Mouse (Mus musculus) heart, postnatal 0 days (tissue): Measurements from ENCODE around the gene Rbfox2. TPM values are rescaled to one million over a fixed set of nuclear protein-coding genes. Genes with fewer than 3 reads are reported as not detected.
"Not testable (repeated sequence)": the region's sequence is repeated elsewhere in the genome, so short reads cannot be mapped to it uniquely, and the experiment has no call there.

Experiments
- ATAC-seq: fragments of 200-750 bp; cut with Nextera tagmentation; 2 replicates; pipeline ENCODE4 v1.8.0; 2017; ENCODE audit warnings: low read depth, moderate number of reproducible peaks, moderate library complexity; ENCODE audit not compliant: insufficient read depth
- DNase-seq: peaks from one replicate; pipeline ENCODE4 v3.0.0-alpha.2; 2016; ENCODE audit warnings: low spot score
- H3K27ac ChIP-seq: fragments of 300-500 bp; sonication (generic); 2 replicates; pipeline ENCODE4 v1.5.1; 2014; ENCODE audit warnings: low read depth, mild to moderate bottlenecking
- H3K27me3 ChIP-seq: fragments of 300-500 bp; sonication (generic); 2 replicates; pipeline ENCODE4 v1.6.1; 2014; ENCODE audit warnings: low read length, mixed read lengths; ENCODE audit not compliant: control insufficient read depth, insufficient read depth
- H3K36me3 ChIP-seq: fragments of 300-500 bp; sonication (generic); replicated peaks from 2 replicates; pipeline ENCODE4 v1.6.1; 2014; ENCODE audit warnings: low read length, mixed read lengths; ENCODE audit not compliant: control insufficient read depth, insufficient read depth
- H3K4me1 ChIP-seq: fragments of 300-500 bp; sonication (generic); 2 replicates; pipeline ENCODE4 v1.6.1; 2014; ENCODE audit warnings: antibody characterized with exemption; ENCODE audit not compliant: control insufficient read depth, insufficient read depth
- H3K4me2 ChIP-seq: fragments of 300-500 bp; sonication (generic); 2 replicates; pipeline ENCODE4 v1.6.1; 2014; ENCODE audit warnings: low read depth, mild to moderate bottlenecking, low read length, moderate library complexity
- H3K4me3 ChIP-seq: fragments of 300-500 bp; sonication (generic); 2 replicates; pipeline ENCODE4 v1.5.1; 2014; ENCODE audit warnings: low read depth, low read length
- H3K9ac ChIP-seq: fragments of 300-500 bp; sonication (generic); replicated peaks from 2 replicates; pipeline ENCODE4 v1.6.1; 2014; ENCODE audit warnings: low read depth, low read length, mixed read lengths
- H3K9me3 ChIP-seq: fragments of 300-500 bp; sonication (generic); replicated peaks from 2 replicates; pipeline ENCODE4 v1.6.1; 2016; ENCODE audit warnings: low read length; ENCODE audit not compliant: control insufficient read depth
- CTCF ChIP-seq: IDR thresholded peaks from 2 replicates; pipeline ENCODE4 v1.5.1; 2016; ENCODE audit warnings: antibody characterized with exemption, control low read depth, low read depth
- EP300 ChIP-seq: IDR thresholded peaks from 2 replicates; pipeline ENCODE4 v1.6.1; 2016; ENCODE audit warnings: antibody characterized with exemption, low read depth
- WGBS: fragments of 180-500 bp; shearing (Covaris S2); extraction: QIAGEN DNeasy Blood & Tissue Kit; methylation state at CpG from one replicate; pipeline ENCODE4 v1.1.7; 2014; 5-methylcytosine and 5-hydroxymethylcytosine counted together
- polyA plus RNA-seq: library from polyadenylated mRNA; unstranded; fragments of >200 nt; fragmentation: Nextera tagmentation; extraction: Ambion mirVana; gene quantifications from 2 replicates; pipeline ENCODE4 v1.2.1, GENCODE M21; 2015
- total RNA-seq: library from RNA; depleted of rRNA; stranded (reverse); fragments of >200 nt; gene quantifications from 2 replicates; pipeline ENCODE4 v1.2.3, GENCODE M21; 2014; ENCODE audit warnings: low replicate concordance

Gene Rbfox2
- total and polyA plus RNA-seq, 2 experiments from 2014 or later: 49.1 to 143 TPM

GRCm38 (mm10) chr15:77278825-77279224 is 28.0 kb downstream of the Rbfox2 start:
- Histone ChIP-seq H3K27me3 (no peaks in the 10 kb centered on the region), H3K9ac (no peak overlapping the region), H3K4me1 (no peaks in the 10 kb centered on the region), H3K9me3 (no peaks in the 10 kb centered on the region), H3K4me2 (no peak overlapping the region), H3K36me3 (no peaks in the 10 kb centered on the region), H3K27ac (no peak overlapping the region), H3K4me3 (no peak overlapping the region)
- TF ChIP-seq CTCF (no peak), EP300 (no peak)
- ATAC-seq: no peak
- WGBS: 60% methylated on average over 5 of the region's 5 CpGs
- peak; percentile 32 for DNase-seq

- Histone ChIP-seq H3K27me3 (no peaks in the 10 kb centered on the region), H3K4me2 (no peak overlapping the region), H3K4me3 (no peak overlapping the region), H3K36me3 (no peaks in the 10 kb centered on the region), H3K9ac (no peak overlapping the region), H3K27ac (no peak overlapping the region), H3K9me3 (no peaks in the 10 kb centered on the region), H3K4me1 (no peaks in the 10 kb centered on the region)
- WGBS: 37% methylated on average over 3 of the region's 3 CpGs
- DNase-seq: peak; percentile 73
- TF ChIP-seq EP300: no peak
- peak; percentile 76 for TF ChIP-seq CTCF
- ATAC-seq: no peak
Observed at GRCm38 (mm10) chr15:77276838-77277725, 29.7 kb downstream of the Rbfox2 start.

- no peak overlapping the region for H3K9ac ChIP-seq
- ATAC-seq (no peak), DNase-seq (no peak)
- no peaks in the 10 kb centered on the region for H3K36me3 ChIP-seq
- no peak overlapping the region for H3K4me3 ChIP-seq
- no peaks in the 10 kb centered on the region for H3K4me1 ChIP-seq
- no peak overlapping the region for H3K27ac ChIP-seq
- WGBS: 86% methylated on average over 1 of the region's 1 CpGs
- no peak for TF ChIP-seq CTCF
- no peak for TF ChIP-seq EP300
- no peaks in the 10 kb centered on the region for H3K9me3 ChIP-seq
- no peak overlapping the region for H3K4me2 ChIP-seq
- no peaks in the 10 kb centered on the region for H3K27me3 ChIP-seq
Observed at GRCm38 (mm10) chr15:77276300-77276699, 30.5 kb downstream of the Rbfox2 start.

GRCm38 (mm10) chr15:77275572-77275971 is 31.2 kb downstream of the Rbfox2 start:
- H3K27ac ChIP-seq: no peak overlapping the region
- no peak overlapping the region for H3K4me2 ChIP-seq
- H3K36me3 ChIP-seq: no peaks in the 10 kb centered on the region
- H3K4me3 ChIP-seq: no peak overlapping the region
- no peak overlapping the region for H3K9ac ChIP-seq
- no peaks in the 10 kb centered on the region for H3K27me3 ChIP-seq
- ATAC-seq (no peak), DNase-seq (no peak)
- 54% methylated on average over 2 of the region's 2 CpGs for WGBS
- TF ChIP-seq CTCF: no peak
- no peak for TF ChIP-seq EP300
- H3K9me3 ChIP-seq: no peaks in the 10 kb centered on the region
- H3K4me1 ChIP-seq: no peaks in the 10 kb centered on the region

GRCm38 (mm10) chr15:77273947-77274346 is 32.9 kb downstream of the Rbfox2 start:
- no peak overlapping the region for H3K4me2 ChIP-seq
- no peak overlapping the region for H3K4me3 ChIP-seq
- WGBS: 78% methylated on average over 6 of the region's 6 CpGs
- H3K27me3 ChIP-seq: no peaks in the 10 kb centered on the region
- DNase-seq (no peak), ATAC-seq (no peak)
- no peaks in the 10 kb centered on the region for H3K9me3 ChIP-seq
- H3K27ac ChIP-seq: no peak overlapping the region
- no peaks in the 10 kb centered on the region for H3K36me3 ChIP-seq
- H3K4me1 ChIP-seq: no peaks in the 10 kb centered on the region
- TF ChIP-seq EP300 (no peak), CTCF (no peak)
- no peak overlapping the region for H3K9ac ChIP-seq

GRCm38 (mm10) chr15:77271285-77271684 is 35.5 kb downstream of the Rbfox2 start:
- H3K9me3 ChIP-seq: no peaks in the 10 kb centered on the region
- H3K4me3 ChIP-seq: no peak overlapping the region
- H3K27ac ChIP-seq: no peak overlapping the region
- TF ChIP-seq EP300 (no peak), CTCF (no peak)
- H3K4me2 ChIP-seq: no peak overlapping the region
- no peak overlapping the region for H3K9ac ChIP-seq
- no peaks in the 10 kb centered on the region for H3K27me3 ChIP-seq
- no peaks in the 10 kb centered on the region for H3K36me3 ChIP-seq
- DNase-seq (no peak), ATAC-seq (no peak)
- WGBS: 90% methylated on average over 5 of the region's 5 CpGs
- peaks cover 4% of the 10 kb centered on the region for H3K4me1 ChIP-seq

- not testable (repeated sequence) for H3K27ac ChIP-seq, H3K36me3 ChIP-seq, H3K4me3 ChIP-seq, H3K27me3 ChIP-seq, DNase-seq, ATAC-seq, H3K9ac ChIP-seq, H3K4me2 ChIP-seq, H3K9me3 ChIP-seq
- H3K4me1 ChIP-seq: peaks cover 12% of the 10 kb centered on the region
- WGBS: 78% methylated on average over 1 of the region's 1 CpGs
Observed at GRCm38 (mm10) chr15:77269496-77269895, 37.3 kb downstream of the Rbfox2 start.
